Mouse (Mus musculus) heart, postnatal 0 days (tissue): ENCODE data around the gene Brpf1.

Experiments used
- CTCF ChIP-seq: IDR thresholded peaks from 2 replicates; pipeline ENCODE4 v1.5.1; 2016; ENCODE audit warnings: antibody characterized with exemption, control low read depth, low read depth
- EP300 ChIP-seq: IDR thresholded peaks from 2 replicates; pipeline ENCODE4 v1.6.1; 2016; ENCODE audit warnings: antibody characterized with exemption, low read depth

GRCm38 (mm10) chr6:113272365-113272764 is 34.6 kb upstream of the Brpf1 start:
- no peak for TF ChIP-seq CTCF
- TF ChIP-seq EP300, result no peak
